Mouse (Mus musculus) urinary bladder, adult 18-20 months (tissue): ENCODE measurements at regions not wholly inside any gene's neighbourhood (a gene's known extent, or its start where the extent isn't known, plus 50 kb on each side); places are given as distances from the start of the nearest gene placed in this dataset.
A peak's percentile ranks its signal among the peaks of the same experiment; 100 is the strongest.

Experiments
- DNase-seq, 2 experiments: peaks; one replicate each; pipeline ENCODE4 v3.0.0; 2022; ENCODE audit warnings: low spot score in 2 of 2, mixed read lengths in 2 of 2

DNA sequence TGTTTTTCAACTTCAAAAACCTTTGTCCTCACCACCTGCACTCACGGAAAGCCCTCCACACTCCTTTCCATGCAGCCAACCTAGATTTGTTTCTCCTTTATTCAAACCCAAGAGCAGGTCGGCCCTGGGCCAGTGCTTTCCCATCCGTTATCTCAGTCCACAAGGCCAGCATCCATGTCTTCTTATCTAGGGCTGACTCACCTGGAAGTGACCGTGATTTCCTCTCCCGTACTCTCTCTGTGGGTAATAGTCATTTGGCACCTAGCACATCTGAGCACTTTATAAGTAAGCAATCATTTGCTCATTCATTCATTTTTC is 106.2 kb downstream of the Rassf10 start:
- no peak for DNase-seq

DNA sequence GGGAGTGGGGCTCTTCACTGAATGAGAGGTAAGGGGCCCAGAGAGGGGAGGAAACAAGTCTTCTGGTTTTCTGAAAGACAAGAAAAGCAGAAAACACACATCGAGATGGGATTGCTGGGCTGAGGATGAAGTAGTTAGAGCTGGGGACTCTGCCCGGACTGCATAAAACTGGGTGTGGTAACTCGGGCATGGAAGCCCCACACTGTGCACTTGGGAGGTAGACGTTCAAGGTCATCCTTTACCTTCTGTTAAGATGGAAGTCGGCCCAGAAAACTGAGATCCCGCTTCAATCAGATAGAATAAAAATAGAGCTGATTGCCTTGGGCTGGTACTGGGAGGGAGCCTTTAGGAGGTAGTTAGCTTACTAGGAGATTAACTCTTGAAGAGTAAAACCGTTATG is 107.2 kb downstream of the Rassf10 start:
- DNase-seq = no peak

DNA sequence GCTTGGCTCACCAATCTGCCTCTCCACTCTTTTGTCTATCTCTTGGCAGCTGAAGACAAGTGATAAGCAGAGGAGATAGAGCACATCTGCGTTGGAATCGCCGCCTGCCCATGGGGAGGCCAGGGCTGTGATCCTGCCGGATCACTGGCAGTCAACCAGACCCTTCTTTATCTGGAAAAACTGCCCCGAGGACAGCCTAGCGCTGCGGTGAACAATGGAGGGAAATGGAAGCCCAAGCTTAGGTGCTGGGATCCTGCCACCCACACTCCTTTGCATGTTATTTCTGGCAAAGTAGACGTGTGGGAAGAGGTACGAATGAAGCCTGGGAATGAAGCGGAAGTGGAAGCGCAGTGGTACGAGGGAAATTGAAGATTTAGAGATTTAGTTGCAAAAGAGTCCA is 112.8 kb downstream of the Rassf10 start:
- DNase-seq = no peak

DNA sequence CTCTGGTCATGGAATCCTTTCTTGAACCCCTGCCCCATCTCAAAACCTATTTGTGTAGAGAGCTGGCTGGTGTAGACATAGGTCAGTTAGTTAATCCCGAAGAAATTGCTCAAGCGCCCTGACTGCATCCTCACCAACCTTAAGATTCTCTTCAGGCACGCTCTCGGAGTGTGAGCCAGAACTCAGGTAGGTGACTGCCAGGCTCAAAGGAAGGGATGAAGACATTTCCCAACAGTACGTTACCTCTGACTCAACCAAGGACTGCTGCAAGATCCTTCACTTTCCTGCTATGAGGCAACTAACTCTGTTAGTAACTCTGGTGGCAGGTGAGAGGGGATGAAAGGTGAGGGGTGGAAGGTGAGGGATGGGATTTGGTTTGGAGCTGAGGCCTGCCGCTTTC is 114.5 kb downstream of the Rassf10 start:
- no peak for DNase-seq

DNA sequence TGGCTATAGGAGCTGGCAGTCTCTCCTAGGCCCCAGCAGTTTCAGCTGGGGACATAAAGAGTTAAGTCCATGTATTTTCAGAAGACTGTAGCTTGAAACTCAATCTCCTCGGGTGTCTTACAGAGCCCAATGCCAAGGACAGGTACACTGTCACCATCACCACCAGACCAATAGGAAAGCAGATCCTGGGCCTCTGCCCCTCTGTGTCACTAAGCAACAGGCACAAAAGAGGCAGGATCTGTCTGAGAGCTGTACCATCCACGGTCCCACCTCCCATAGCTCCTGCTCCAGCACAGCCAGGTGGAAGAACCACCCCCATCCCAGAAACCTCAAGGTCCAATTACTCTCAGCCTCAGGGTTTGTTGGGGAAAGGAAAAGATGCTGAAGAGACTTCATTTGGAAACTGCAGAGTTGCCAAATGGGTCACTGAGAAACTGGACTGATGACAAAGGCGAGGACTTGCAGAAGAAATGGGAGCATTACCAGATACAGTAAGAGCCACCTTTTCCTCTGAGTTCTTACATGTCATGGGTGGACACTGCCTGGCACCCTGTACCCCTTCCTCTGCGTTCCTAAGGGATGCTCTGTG is 115.7 kb downstream of the Rassf10 start:
- DNase-seq = no peak

DNA sequence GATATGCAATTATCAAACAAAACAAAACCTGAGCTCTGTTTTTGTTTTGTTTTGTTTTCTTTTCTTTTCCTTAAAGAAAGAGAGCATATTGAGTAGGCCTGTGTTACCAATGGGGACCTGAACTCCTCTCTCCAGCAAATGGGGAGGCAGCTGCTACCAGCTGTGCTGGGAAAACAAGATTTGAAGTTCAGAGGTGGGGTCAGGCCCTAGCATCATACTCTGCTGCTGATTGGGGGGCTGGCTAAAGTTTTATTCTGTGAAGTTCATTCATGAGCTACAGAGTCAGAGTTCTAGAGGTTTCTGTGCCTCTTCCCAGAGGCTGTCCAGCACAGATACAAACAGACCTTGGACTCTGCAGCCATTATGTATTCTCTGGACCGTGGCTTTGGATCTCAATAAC is 117.7 kb downstream of the Rassf10 start:
- DNase-seq = no peak

DNA sequence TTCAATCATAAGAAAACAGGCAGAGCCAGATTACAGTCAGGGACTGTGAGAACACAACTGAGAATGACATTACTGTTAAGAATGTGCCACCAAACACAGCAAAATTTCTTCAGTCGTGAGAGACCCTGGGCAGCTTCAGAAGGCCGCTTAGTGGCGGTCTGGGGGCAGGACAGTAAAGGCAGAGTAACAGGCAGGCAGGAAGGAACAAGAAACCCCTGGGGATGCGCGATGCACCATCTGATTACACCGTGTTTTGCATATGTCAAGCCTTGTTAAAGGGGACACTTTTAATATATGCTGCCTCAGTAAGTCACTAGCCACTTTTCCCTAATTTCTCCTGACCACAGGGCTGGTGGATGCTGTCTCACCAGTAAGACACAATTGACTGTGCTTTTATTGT is 120.0 kb downstream of the Rassf10 start:
- no peak for DNase-seq

DNA sequence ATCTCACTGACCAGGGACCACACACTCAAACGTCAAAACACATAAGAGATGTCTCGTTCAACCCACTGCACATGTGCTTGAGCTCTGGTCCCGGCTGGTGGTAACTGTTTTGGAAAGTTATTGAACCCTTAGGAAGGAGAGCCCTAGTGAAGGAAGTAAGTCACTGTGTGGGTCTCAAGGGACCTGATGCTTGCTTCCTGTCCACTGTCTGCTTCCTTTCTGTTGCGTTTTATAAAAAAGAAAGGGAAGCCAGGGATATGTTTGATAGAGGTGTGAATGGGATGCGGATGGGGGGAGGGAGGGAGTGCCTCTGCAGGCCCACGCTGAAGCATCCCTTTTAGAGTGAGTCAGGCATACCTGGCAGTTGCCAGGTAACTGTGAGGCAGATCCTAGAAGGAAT is 121.6 kb downstream of the Rassf10 start:
- no peak for DNase-seq

DNA sequence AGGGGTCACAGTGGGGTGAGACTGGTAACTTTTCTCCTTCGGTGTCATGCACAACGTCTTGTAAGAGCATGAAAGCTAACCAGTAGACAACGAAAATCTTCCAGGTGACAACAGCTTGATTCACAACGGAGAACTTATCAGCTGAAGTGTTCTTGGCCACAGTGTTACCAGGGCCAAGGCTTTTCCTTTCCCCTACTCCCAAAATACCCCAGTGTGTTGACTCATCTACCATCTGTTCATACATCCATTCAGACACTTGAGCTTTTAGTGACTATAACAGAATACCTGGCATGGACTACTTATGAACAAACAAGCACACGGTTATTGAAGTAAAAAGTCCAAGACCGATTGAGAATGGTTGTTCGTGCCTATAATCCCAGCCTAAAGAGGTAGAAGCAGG is 122.5 kb downstream of the Rassf10 start:
- no peak for DNase-seq

DNA sequence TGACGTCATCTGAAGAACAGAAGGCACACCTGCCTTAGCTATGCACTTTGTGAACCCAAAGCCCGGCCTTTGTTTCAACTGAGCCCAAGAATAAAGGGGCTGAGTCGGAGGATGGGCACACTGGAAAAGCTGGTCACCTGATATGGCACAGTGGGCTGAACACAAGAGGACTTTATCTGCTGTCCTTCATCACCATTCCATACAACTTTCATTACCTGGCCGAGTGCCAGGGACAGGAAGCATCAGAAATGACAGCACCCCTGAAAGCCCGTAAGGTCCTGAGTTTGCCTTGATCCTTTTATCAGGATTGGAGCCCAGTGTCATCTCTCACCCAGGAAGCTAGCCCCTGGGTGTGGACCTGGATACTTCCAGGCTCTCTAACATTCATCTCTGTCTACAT is 126.1 kb upstream of the Arntl start:
- DNase-seq = no peak

DNA sequence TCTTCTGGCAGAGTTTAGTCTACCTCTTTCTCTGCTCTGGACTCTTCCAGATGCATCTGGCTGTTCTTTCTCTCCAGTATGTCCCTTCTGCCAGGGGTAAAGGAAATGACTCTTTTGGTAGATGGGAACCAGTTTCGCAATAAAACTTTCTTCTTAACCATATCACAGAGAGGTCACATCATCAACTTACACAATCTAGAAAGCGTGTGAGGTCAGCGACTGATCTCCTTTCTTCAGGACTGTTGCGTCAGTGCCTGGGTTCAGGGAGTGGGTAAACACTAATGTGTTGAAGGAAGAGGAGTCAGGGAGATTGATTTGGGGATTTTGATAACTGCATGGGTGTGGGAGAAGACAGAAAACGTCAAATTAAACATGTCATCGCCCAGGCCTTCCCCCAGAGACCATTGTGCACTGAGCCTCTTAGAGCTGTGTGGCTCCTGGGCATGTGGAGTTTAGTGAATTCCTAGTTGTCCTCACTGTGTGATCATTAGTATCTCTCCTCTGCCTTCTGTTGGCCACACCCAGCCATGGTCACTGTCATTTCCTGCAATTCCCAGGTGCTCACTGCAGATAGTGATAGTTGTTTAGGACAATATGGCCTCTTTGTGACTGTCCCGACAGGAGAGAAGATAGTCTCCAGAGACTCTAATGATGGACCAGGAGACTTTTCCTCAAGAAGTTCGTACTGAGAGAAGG is 122.2 kb upstream of the Arntl start:
- DNase-seq = no peak

DNA sequence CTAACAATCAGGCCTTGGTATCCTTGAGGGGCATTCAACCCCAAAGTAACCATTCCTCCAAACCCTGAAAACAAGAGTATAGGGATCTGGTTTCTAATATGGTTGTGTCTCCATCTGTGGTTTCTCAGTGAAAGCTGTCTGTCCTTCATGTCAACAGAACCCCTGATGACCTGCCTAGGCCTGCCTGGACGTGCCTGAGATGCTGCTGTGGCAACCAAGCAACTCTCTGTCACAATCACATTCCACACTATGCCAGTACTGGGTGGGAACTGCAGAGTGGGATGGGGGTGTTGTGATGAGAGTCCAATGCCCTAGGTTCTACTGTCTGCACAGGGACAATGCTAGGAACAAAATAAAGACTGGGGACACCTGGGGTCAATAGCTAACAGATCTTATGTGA is 121.1 kb upstream of the Arntl start:
- peak; percentile 8 to 33 for DNase-seq

DNA sequence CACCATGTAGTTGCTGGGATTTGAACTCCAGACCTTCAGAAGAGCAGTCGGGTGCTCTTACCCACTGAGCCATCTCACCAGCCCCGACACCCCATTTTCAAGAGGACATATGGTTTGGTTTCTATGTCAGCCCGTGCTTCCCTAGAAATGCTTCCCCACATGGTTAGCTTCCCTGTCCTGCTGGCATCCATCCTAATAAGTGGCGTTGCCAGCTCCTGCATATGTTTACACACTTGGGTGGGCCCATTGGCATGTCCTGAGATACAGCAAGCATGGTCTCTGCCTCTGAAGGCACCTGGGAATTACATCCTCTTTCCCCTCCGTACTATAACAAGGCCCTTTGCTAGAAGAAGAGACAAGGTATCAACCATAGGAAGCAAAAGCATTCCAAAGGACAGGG is 119.6 kb upstream of the Arntl start:
- DNase-seq = no peak

DNA sequence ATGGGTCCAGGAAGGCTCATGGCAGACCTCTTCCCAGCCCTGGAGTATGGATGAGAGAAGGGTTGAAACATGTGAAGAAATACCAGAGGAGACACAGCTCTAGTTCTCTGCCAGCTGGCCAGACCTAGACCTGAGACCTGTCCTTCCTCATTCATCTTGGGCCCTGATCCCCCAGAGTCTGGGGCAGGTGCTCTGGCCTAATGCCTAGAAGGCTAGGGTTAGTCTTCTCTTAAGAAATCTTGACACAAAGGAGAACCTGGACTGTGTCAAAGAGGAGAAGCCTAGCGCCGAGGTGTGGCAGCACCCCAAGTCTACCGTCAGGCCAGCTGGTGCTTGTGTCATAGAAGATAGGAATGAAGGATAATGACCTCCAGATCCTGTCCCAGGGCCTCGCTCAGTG is 118.2 kb upstream of the Arntl start:
- no peak for DNase-seq

DNA sequence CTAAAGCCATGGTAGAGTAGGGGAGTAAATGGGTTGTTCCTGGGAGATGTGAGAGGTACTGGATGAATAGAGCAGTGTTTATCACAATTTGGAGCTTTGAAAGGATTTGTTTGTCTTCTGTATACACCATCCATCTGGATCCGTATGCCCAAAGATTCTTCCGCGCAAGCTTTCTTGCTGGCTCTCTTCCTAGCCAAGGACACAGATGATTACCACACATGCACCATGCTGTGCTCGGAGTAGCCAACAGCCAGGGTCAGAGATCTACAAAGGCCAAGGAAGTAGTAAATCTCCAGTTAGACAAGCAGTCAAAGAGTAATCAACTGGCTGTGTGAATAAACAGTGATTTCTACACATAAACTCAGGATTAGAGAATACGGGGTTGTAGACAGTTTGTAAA is 113.3 kb upstream of the Arntl start:
- DNase-seq = no peak

DNA sequence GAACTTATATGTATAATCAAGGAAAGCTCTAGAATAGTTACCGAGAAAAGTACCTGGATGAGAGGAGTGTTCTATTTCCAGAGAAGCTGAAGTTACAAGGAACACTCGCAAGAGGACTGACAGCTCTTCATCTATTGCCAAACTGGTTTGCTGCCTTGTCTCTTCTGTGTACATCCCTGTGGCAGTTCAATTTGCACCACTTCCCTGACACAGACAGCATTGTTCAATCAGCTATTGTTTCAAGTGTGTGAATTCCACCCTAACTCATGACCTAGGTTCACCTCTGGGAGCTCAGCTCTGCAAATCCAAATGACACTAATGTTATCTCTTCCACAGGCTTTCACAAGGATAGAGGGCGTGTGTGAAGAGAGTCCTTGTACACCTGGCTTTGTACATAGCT is 112.2 kb upstream of the Arntl start:
- no peak for DNase-seq

DNA sequence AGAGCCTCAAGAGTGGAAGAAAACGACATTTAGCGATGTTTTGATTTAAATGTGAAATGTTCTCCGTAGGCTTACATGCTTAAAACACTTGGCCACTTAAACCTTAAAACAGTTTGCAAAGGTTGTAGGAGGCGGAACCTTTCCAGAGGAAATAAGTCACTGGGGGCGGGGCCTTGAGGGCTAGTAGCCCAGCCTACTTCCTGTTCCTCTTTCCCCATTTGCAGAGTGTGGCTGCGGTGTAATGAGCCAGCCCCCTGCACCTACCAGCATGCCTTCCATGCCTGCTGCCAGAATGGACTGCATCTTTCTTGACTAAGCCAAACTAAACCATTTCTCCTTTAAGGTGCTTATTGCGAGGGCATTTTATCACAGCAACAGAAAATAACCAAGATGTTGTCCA is 103.0 kb upstream of the Arntl start:
- no peak for DNase-seq

DNA sequence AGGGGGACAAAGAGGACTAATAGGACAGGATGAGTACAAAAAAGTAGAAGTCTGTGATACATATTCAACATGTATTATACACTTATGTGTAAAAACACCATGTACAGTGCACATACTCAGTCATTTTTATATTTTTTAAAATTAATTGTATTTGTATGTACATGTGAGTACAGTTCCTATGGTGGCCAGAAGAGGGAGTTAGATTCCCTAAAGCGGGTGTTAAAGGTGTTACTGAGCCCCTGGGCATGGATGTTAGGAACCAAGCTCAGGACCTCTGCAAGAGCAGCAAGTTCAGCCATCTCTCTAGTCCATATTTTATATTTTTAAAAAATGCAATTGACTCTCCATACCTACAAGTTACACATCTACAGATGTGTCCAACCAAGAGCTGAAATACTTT is 101.9 kb upstream of the Arntl start:
- no peak for DNase-seq

DNA sequence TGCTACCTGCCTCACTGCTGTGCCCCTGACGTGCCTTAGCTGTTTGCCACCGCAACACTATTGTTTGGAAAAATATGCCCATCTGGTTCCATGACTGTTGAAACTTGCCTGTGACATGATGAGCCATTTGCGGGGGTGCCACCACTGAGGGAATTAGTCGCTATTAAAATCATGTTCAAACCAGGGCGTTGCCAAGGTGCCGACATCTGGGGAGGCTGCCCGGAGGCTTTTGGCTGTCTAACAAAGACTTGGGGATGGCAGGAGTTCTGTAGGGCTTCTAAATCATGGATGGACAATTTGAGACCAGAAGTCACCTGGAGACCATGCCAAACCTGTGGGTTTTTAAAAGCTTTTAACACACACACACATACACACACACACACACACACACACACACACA is 100.5 kb upstream of the Arntl start:
- no peak for DNase-seq

DNA sequence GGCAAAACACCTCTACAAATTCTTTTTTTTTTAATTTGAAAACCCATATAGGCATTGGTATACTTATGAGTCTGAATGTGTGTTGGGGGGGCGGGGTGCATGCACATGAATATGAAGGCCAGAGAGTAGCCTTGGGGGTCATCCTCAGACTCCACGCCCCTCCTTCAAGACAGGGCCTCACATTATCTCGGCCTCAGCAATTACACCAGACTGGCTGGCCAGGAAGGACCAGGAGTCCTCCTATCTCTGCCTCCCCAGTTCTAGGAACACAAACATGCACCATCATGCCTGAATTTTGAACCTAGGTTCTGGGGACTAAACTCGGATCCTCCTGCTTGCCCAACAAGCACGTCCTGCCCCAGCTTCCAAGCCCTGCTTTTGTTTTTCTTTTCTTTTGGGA is 99.3 kb upstream of the Arntl start:
- no peak for DNase-seq

DNA sequence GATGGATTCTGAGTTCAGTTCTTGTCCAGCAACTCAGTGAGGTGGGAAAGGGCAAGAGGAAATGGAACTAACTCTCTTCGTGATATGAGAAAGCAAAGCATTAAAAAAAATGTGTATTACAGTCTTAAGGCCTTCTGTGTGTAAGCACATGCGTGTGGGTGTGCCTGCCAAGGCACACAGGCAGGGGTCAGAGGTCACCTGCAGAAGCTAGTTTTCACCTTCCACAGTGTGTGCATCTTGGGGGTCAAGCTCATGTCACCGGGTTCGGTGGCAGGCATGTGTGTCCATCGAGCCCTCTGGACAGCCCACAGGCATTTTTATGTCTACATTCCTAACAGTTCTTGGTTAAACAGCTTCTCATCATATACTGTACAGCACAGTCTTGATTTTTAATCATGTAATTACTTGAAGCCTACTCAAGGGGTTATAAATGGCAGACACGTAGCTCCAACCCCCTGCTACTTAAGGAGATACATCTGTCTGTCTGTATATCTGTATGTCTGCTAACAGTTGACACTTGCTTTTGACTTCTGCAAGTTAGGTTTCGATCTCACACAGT is 98.7 kb upstream of the Arntl start:
- no peak for DNase-seq

DNA sequence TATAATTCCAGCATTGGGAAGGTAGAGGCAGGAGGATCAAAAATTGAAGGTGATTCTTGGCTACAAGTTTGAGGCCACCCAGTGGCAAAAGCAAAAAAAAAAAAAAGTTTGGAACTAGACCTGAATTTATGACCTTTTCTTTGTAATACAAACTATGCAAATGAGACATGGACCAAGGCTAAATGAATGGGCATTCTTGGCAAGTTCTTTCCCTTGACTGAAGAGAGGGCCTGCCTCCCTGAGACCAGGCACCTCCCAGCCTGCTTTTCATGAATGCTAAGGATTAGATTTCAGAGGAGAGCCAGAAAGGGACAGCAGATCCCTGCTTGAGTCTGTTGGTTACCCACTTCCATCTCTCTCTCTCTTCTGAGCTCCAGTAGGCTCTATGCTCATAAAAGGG is 97.8 kb upstream of the Arntl start:
- no peak for DNase-seq

DNA sequence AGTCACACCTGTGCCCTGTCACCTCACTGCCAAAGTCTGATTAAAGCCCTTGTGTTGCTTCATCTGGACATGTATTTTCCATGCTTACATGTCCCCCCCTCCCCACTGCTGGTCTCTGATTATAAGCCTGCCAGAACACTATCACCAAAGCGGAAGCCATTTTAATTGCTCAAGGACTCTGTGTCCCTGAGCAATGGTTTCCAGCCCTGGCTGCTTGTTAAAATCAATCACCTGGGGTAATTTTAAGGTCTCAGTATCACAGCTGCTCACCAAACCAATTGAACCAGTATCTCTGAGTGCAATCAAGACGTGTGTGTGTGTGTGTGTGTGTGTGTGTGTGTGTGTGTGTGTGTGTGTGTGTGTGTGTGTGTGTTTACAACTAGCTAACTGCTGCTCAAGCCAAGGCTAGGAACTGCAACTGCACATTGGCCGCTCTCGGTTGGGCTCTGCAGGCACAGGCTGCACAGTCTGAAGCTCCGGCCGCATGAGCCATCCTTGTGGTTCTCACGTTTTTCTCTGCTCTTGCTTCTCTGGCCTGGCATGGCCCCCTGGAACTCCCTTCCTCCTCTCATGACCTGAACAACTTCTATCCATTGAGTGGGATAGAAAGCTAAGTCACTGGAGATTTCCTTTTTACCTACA is 96.3 kb upstream of the Arntl start:
- DNase-seq = no peak
